Mouse (Mus musculus) forelimb bud, embryonic 11.5 days (tissue): ENCODE measurements at regions not wholly inside any gene's neighbourhood (a gene's known extent, or its start where the extent isn't known, plus 50 kb on each side); places are given as distances from the start of the nearest gene placed in this dataset.
"Not testable (repeated sequence)": the region's sequence is repeated elsewhere in the genome, so short reads cannot be mapped to it uniquely, and the experiment has no call there.

Experiments
- DNase-seq: peaks from one replicate; pipeline ENCODE4 v3.0.0-alpha.2; 2012; ENCODE audit warnings: low read depth, low spot score

GRCm38 (mm10) chr13:79765437-79765838, 1117.7 kb upstream of the Arrdc3 start:
- no peak for DNase-seq

- DNase-seq: no peak
Measured at GRCm38 (mm10) chr13:79784991-79785666, 1098.1 kb upstream of the Arrdc3 start.

- no peak for DNase-seq
Measured at GRCm38 (mm10) chr13:79801591-79801990, 1081.6 kb upstream of the Arrdc3 start.

- no peak for DNase-seq
Measured at GRCm38 (mm10) chr13:79835592-79835991, 1047.6 kb upstream of the Arrdc3 start.

- DNase-seq: peak; percentile 21
Measured at GRCm38 (mm10) chr13:79844800-79845199, 1038.4 kb upstream of the Arrdc3 start.

GRCm38 (mm10) chr13:79867501-79867900, 1015.7 kb upstream of the Arrdc3 start:
- DNase-seq: not testable (repeated sequence)

GRCm38 (mm10) chr13:79868481-79869225, 1014.5 kb upstream of the Arrdc3 start:
- DNase-seq: no peak

GRCm38 (mm10) chr13:79880136-79880535, 1003.0 kb upstream of the Arrdc3 start:
- DNase-seq: no peak

GRCm38 (mm10) chr13:79885959-79886358, 997.2 kb upstream of the Arrdc3 start:
- DNase-seq: no peak

GRCm38 (mm10) chr13:79886361-79886760, 996.8 kb upstream of the Arrdc3 start:
- no peak for DNase-seq
